Mouse (Mus musculus): ENCODE data around the gene Akap6.

Akap6 gene

DNA sequence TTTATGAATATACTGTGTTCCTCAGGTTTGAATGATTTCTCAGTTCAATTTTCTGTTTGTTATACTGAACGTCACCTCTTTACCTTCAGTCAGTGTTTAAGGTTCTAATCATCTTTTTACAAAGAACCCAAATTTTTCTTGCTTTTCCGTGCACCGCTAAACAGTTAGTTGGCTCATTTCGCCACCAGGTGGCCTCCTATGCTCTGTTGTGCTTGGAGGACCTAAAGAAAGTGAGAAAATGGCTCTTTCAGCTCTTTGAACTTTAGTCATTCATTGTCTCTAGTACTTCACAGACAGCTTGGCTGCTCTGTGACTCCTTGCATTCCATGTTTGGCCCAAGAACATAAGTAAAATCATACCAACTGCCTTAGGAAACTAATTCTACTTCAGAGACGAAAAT is 343.6 kb downstream of the Akap6 start:
- DNase-seq (ENCODE audit: low spot score): peak; percentile 87

DNA sequence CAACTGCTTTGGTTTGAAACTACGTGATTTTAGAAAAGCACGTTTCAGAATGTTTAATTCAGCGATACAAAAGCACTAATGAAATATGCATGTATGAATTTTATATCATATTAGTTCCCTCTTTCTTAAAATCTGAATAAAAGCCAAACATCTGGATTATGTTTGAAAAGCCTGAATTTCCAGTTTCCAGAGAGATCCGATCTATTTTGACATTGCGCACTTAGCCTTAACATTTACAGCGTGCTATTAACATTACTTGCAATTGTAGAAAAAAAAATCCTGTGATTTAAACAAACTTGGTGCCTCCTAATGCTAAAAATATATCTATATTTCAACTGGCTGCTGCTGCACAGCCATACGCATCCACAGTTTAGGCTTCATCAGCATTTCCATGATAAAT is 358.4 kb downstream of the Akap6 start:
- DNase-seq (ENCODE audit: low spot score): no peak

DNA sequence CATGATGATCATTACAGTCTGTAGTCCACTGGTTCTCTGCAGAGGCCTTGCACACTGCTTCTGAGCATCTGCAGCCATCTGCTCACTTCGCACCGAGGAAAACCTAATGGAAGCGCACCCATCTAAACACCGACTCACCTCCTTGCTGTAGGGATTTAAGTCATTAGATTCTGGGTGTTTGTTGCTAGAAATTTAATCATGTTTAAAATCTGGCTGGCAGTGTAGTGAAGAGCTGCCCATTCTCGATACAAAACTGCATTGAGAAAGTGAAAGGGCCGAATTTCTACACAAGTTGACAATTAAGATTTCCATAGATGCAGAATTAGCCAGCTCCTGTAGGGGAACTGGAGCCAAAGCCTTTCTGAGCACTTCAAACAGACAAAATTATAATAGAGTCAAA is 361.7 kb downstream of the Akap6 start:
- peak; percentile 24 for DNase-seq (ENCODE audit: low spot score)

DNA sequence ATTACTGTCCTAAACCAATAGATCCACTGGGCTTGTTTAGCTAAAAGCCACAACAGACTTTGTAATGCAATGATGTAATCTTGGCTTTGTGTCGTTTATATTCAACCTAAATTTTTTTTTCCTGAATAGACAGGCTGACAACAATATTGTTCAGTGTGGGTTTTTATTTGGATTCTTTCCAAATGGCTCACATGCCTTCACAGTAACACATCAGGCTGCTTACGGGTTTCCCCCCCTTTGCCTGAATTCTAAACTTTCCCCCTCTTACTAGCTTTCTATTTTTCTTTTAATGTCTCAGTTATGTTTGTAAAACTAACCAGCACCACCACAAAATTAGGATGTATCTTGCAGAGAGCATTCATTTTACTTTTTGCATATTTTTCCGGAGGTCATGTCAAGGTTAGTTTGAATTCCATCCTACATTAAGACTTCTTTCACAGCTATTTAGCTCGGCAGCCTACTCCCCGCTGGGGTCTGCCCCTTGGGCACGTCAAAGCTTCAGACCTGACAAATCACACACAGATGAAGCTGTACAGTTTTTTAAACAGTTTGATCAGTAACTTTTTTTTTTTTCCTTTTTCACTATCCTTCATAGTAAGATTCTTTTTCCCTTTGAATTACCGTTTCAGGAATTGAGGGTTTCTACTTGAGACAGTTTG is 362.4 kb downstream of the Akap6 start:
- peak; percentile 81 for DNase-seq (ENCODE audit: low spot score)

DNA sequence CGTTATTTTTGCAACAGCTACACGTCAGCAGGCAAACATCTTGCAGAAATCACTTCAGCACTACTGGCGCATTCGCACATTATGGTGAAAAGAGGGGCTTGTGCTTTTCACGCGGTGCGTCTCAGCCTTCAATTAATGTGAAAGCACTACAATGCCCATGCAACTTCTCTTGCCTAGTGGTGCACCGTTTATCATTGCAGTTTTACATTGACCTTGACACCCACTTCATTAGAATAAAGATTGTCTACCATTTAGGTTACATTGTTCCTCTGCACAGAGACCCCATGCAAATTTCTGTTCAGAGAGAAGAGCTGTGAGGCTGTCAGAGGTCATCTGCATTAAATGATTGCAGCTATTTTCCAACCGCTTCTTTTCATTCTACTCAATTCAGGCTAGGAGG is 363.8 kb downstream of the Akap6 start:
- peak; percentile 76 for DNase-seq (ENCODE audit: low spot score)

DNA sequence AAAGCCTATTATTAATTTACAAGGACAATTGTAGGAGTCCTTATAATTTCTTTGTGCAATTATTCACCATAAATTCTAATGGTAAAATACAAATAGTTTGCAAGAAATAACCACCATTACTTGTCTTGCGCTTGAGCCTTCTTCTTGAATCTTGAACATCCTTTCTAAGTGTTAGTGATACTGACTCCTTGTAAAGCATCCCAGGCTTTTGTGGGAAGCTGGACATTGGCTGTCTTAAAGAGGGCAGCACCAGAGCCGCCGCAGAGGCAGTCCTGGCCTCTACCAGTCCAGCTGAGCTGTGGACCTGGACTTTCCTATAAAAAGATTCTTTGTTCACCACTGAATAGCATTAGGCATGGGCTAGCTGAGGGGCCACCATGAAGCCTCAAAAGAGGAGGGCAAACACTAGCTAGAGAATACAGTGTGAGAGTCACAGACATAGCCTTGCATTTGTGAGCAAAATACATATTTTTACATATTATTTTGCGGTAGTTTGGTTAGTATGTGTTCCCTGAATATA is 365.1 kb downstream of the Akap6 start:
- DNase-seq (ENCODE audit: low spot score): peak; percentile 83

DNA sequence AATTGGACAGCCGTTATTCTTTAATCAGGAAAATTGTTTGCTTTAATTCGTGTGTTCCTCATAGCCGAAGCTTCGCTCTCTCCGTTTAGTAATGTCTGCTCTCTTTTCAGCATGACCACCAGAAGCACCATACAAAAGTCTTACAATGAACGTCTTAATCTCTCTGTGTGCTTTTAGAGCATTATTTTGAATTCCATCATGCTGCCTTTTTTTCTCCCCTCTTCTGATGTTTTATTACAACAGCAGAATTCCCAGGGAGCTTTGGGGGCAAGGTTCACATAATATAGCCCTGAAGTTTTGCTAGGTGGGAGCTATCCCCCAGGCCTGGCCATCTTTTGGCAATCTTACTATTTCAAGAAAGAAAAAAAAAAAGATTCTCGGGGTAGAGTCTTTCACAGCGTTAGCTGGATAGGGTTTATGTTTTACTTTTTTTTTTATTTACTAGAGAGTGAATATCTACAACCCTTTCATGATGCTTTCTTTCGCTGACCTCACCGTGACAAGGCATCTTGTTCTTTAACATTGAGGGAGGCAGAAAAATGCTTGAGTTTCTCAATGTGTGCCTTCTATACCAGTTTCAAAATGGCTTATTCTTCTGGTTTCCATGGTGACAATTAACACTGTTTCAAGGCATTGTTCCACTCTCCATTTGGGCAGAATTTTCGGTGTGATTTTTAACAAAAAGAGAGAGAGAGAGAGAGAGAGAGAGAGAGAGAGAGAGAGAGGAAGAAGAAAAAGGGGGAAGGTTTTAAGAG is 366.0 kb downstream of the Akap6 start:
- DNase-seq (ENCODE audit: low spot score): peak; percentile 79

DNA sequence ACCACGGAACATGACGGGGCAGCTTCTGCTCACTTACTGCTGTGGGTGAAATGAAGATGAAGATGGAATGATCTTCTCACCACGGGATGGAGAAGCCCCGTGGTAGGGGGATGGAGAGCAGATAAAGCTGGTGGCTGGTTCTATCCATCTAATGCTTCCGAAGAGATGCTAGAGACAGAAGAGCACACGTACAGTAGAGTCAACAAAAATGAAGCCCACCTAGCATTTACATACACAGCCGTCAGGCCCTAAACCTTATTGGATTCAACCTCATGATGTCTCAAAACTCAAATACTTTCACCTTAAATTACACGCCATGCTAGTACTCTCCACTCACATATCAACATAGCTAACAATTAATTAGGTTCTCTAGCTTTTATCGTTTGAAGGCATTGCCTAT is 367.1 kb downstream of the Akap6 start:
- no peak for DNase-seq (ENCODE audit: low spot score)

DNA sequence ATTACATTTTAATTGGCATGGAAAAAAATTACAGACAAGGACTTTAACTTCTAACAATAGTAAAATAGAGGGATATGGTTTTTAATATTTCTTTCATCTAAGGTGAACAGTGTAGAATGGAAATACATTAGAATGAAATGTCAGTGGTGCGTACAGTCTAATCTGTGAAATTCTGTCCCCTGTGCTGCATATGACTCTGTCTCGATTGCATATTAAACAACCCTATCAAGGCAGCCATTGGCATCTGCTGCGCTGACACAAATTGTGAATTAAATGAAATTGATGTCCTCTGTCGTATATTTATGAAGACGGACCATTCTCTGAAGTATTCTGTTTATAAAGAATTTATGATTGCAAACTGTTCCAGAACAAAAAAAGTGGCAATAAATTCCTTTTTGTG is 371.7 kb downstream of the Akap6 start:
- DNase-seq (ENCODE audit: low spot score): no peak

DNA sequence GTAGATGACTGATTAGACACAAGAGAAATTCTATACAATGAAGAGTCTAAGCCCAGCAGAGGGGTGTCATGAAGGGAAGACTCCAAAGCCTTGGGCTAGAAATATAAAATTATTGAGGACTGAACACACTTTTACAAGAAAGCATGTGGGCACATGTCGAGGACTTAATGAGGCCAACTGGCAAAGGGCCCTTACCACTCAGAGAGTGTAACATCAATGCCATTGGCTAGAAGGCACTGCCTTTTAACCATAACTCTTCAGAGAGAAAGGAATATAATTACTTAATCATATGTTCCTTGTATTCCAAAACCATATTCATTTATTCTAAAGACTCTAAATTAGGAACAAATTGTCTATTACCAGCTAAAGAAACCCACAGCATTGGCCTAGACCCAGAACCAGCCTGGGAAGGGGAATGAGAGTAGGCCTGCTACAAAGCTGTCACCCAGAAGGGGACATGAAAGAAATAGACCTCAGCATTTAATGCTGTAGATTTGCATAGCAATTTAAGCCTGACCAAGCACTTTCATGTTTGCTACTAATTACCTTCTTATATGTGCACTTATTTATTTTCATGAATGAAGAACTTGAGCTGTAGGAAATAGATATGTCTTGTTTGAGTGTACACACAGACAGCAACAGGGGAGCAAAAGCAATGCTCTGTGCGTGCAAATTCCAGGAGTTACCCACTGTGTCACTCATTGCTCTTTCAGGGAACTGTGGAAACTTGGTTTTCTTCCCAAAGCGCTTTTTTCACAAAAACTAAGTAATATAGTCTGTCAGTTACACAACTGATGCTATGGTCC is 377.6 kb downstream of the Akap6 start:
- no peak for DNase-seq (ENCODE audit: low spot score)

DNA sequence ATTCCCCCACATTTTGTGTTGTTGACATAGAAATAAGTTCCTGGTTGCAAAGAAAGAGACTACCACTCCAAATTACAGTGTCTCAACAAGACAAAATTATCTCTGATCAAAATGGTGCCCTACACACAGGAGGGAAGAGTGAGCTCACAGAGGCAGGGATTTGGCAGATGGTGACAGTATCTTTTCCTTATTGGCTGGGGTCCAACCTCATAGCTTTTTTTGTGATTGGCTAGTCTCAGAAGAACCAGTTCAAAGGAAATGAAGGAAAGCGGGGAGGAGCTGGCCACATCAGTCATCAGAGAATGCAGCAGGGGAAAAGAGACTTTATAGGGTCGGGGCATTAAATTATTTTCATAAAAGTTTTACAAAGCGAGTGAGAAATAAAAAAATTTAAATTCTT is 386.6 kb downstream of the Akap6 start:
- DNase-seq (ENCODE audit: low spot score): no peak

DNA sequence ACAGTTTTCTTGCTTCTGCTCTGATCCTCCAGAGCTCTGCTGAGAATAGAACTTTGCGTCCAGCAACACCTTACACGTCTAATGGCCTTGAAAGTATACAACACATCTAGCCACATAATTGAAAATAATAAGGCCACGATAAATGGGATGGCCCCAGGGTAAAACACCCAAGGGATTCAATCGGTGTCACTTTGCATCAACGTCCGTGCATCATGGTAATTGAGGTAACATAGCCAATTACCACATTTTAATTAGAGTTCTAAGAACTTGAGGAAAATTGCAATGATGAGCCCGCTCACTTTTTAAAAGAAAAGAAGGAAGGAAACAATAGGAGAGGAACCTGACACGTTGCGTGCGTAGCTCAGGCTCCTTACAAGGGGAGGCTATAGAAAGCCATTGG is 413.1 kb downstream of the Akap6 start:
- no peak for DNase-seq (ENCODE audit: low spot score)

DNA sequence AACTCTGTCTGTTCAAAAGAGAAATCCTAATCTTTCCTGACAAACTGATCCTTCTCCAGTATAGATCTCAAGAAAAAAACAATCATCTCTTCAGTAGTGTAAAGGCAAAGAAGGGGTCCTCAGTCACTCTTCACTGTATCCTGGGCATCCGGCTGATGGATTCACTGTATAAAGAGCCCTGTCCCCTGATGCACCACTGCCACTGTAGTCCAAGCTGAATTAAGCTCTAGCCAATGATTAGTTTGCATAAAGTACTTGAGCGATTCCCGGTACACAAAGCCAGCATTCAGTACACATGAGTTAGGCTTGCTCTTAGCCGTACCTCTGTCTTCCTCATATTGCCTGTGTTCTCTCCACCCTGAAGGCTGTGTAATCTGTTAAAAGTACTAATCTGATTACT is 420.2 kb downstream of the Akap6 start:
- DNase-seq (ENCODE audit: low spot score): no peak

DNA sequence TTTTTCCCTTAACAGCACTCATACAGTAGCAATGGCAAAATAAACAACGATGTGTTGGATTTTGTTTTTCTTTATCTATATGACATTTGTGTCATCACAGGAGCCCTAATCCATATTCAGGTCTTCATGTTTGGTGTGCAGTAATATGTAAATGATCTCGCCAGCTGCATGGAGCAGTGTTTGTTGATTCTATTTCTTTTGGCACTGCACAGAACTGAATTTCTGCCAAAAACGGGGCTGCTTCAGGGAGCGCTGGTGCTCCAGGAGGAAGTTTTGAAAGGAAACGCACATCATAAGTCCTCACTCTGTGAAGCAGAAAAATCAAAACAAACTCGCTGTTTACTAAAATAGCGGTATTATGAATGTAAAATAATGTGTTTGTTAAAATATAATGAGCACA is 424.9 kb downstream of the Akap6 start:
- DNase-seq (ENCODE audit: low spot score): no peak

DNA sequence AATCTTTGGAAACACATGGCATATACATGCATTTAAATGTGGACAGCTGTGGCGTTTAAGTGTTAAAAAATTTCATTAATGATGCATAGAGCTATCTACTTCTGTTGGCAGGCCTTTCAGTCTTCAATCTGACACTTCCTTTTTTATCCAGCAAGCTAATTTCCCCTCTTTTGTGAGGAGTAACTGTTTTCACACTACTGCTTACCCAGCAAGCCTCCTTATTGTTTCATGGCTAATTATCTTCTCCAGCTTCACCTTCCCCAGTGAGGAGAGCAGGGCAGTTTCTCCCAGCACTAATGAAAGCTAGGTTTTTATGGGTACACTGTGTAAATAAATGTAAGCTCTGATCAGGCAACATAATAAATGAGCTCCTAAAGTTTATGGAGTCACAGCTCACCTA is 425.5 kb downstream of the Akap6 start:
- no peak for DNase-seq (ENCODE audit: low spot score)

DNA sequence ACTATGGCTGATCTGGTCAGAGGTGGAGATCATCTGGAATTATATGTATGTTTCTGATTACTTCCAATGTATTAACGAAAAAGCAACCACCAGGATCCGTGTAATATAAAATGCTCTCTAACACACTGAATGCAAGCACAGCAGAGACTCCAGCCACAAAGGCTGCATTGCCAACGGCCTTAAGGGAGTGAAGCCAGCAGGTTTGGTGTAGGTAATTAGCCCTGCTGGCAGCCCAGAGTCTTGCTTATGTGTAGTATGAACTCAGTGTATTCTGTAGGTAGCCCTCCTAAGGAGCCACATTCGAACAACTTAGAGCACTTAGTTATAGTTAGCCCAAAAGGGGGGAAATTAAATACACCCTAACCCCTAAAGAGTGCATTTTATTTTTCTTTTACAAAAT is 426.1 kb downstream of the Akap6 start:
- DNase-seq (ENCODE audit: low spot score): no peak

DNA sequence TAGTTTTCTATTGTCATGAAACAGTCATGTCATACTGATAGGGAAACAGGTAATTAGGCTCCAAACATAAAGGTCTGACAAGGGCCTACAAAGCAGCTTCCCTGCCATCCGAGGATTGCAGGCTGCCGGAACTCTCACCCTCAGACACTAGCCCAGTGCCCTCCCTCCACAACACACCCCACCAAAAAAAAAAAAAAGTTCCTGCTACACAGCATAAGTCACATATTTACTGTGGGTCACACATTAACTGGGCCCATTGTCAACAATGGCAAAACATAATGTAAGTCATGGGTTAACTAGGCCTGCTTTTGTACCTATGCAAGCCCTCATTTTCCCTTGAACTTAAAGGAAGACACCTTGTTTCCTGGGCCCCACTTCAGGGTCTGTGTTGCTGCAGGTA is 435.0 kb downstream of the Akap6 start:
- DNase-seq (ENCODE audit: low spot score): no peak

DNA sequence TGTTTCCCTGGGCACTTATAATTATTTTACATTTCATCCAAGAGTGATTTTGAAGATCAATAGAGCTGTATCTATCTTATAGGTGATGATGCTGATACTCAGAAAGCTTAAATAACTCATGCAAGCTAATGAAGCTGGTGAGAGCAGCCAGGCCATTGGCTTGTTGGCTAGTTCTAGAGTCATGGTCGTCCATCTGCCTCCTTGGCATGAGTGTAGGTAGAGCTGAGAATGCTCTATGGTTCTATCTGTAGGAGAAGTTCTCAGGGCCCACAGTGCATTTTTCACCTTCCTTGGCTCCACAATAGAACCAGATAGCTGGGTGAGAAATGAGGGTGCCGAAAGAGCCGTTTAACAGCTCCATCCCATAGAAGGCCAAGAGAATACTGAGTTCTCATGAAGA is 438.1 kb downstream of the Akap6 start:
- DNase-seq (ENCODE audit: low spot score): no peak

DNA sequence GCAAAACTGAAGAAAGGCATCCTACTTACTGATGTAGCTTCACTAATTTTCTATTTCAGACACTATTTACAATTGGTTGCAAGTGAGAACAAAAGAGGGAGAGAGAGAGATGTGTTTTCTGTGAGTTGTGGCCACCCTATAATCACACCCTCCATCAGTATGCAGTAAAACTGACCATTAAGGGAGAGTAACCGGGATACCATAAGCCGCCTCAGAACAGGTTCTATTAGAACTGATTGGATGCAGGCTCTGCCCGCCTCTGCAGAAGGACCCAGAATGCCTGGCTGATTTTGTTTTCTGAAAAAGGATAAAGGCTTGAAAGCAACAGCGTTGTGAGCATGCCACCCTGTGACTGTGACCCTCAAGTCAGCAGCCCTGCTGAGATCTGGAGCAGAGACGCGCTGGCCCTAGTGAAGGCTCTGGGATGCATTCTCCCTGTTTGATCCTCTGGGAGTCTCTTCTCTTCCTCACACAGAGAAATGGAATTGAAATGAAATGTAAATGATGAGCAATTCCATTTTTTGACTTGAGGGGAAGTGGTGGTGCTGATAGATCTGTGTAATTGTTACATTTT is 445.0 kb downstream of the Akap6 start:
- DNase-seq (ENCODE audit: low spot score): no peak

DNA sequence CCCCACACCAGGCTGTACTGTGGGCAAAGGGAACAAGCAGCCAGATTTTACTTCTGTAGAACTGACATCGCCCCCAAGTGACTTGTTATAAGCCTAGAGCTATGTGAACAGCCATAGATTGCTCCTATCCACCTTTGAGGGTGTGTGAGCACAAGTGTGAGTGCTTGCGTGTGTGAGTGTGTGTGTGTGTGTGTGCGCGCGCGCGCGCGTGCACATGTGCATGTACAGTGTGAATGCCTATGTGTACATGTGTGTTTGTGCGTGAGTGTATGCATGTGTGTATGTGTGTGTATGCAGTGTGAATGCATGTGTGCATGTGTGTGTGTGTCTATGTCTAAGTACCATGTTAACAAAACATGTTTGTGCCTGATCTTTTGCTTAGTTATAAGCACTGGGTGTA is 445.6 kb downstream of the Akap6 start:
- DNase-seq (ENCODE audit: low spot score): no peak

DNA sequence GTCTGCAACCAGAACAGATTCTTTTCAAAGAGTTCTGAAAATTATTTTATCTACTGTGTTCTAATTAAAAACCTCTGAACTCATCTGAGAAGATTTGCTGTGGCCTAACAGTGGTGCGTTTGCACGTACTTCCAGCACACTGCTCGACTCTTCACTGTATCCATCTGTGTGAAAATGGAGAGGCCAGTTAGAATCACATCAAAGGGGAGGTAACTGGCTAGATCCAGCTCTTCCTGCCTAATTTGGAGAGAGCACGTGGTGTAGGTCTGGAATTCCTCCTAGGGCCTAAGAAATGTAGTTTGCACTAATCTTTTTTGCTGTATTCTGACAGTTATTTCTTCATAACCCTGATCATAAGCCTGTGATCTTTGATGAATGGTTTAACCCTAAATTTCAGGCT is 446.3 kb downstream of the Akap6 start:
- peak; percentile 27 for DNase-seq (ENCODE audit: low spot score)

DNA sequence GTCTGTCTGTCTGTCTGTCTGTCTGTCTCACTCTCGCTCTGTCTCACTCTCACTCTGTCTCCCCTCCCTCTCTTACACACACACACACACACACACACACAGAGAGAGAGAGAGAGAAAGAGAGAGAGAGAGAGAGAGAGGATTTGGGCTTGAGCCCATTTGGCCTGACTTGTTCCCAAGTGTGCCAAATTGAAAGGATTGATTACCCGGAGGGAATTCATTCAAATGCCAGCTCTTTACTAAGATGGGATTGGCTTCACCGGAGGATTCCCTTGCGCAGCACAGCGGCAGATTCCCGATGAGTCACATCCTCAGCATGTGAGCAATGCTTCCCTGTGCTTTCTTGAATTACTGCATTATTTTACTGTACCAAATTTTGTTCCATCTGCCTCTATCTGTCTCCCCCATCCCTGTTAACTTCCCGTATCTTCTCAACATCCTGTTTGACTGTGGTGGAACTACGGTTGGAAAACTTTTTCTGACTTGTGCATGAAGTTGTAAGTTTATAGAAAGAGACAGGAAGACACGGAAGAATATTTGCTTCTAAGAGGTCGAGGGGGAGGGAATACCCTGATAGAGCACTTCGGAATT is 447.4 kb downstream of the Akap6 start:
- DNase-seq (ENCODE audit: low spot score): no peak
